Mouse (Mus musculus): Measurements from ENCODE around the gene Adap2. TPM values are rescaled to one million over a fixed set of nuclear protein-coding genes. Genes with fewer than 3 reads are reported as not detected.

Adap2 gene
- 2.5 and 2.7 TPM in 2 replicates for polyA plus RNA-seq (2015; fragmentation: Nextera tagmentation; extraction: Ambion mirVana)

GRCm38 (mm10) chr11:80153857-80154495 lies at the start of gene Adap2:
Adap2 (plus strand) TSS chr11:80154105.
- ATAC-seq, result peak; percentile 67

DNA sequence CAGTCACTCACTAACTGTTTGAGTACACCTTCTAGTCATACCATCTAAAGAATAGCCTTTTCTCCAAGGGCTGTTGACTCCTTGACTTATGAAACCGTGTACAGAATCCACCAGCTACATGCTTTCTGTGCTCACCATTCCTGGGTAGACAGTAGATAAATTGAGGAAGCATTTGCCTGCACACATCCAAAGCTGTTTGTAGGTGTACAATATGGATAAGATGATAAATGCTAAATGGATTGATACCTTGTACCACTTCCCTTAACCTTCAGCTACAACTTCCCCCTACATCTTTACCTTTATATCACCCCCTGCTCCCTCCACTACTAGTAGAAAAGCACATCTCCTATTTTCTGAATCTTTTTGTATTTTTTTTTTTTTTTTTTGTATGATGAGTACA lies 49.5 kb upstream of the Adap2 start:
- ATAC-seq, result no peak
- WGBS, result 90% methylated on average over 1 of the region's 1 CpGs
- H3K9ac ChIP-seq (replicated peaks), result no peak overlapping the region
- no peak overlapping the region for H3K4me2 ChIP-seq (replicated peaks)
- no peaks in the 10 kb centered on the region for H3K27me3 ChIP-seq
- H3K4me1 ChIP-seq (replicated peaks), result no peaks in the 10 kb centered on the region
- H3K4me3 ChIP-seq (replicated peaks), result no peak overlapping the region
- H3K27ac ChIP-seq, result no peak overlapping the region
- H3K36me3 ChIP-seq, result peaks cover 46% of the 10 kb centered on the region
- no peaks in the 10 kb centered on the region for H3K9me3 ChIP-seq

More at GRCm38 (mm10) chr11:80153857-80154495, at the start of gene Adap2:
- H3K4me1 ChIP-seq (replicated peaks), result peaks cover 7% of the 10 kb centered on the region
- H3K4me2 ChIP-seq (replicated peaks), result peak within 1 kb of the TSS; percentile 73
- H3K9me3 ChIP-seq, result no peaks in the 10 kb centered on the region
- H3K9ac ChIP-seq (replicated peaks), result peak within 1 kb of the TSS; percentile 66
- peak within 1 kb of the TSS; percentile 49 for H3K4me3 ChIP-seq (replicated peaks)
- no peak within 1 kb of the TSS for H3K27ac ChIP-seq
- WGBS, result 3% methylated on average over 47 of the region's 47 CpGs
- no peaks in the 10 kb centered on the region for H3K36me3 ChIP-seq
- H3K27me3 ChIP-seq, result peaks cover 47% of the 10 kb centered on the region

DNA sequence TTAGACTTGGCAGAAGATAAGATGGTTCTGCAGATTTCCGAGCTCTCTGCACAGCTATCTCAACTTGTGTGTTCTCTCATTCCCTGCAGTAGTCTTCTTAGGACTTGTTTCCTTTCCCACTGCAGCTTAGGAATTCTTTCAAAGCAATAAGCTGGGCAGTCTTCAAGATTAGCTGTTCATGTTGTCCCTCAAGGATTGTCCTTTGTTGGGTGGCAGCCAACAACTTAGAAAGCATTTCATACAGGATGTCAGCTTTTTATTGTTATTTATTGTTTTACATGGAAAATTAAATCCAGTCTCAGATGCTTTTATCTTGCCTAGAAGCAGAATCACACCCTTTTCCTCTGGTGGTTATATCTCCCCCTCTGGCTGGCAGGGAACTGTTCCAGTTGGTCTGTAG lies 37.5 kb upstream of the Adap2 start:
- no peak overlapping the region for H3K4me2 ChIP-seq (replicated peaks)
- H3K4me3 ChIP-seq (replicated peaks), result no peak overlapping the region
- ATAC-seq, result no peak
- no peaks in the 10 kb centered on the region for H3K27me3 ChIP-seq
- no peaks in the 10 kb centered on the region for H3K4me1 ChIP-seq (replicated peaks)
- no peaks in the 10 kb centered on the region for H3K9me3 ChIP-seq
- H3K36me3 ChIP-seq, result peaks cover 66% of the 10 kb centered on the region
- H3K27ac ChIP-seq, result no peak overlapping the region
- 94% methylated on average over 1 of the region's 1 CpGs for WGBS
- H3K9ac ChIP-seq (replicated peaks), result no peak overlapping the region

DNA sequence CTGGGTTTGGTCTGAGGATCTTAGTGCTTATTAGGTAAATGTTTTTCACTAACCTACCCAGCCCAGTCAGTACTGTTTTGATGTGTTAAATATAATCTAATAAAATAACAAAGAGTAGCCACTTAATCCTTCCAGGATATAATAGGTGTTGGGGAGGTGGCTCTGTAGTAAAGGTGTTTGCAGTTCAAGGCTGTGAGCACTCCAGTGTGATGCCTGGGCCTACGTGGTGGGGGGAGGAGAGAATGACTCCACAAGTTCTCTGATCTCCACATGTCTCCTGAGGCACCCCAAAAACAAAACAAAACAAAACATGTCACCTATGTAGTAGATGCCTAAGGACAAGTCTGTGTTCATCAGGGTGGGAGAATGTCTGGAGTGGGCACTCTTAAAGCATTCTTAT lies 21.9 kb upstream of the Adap2 start:
- 75% methylated on average over 1 of the region's 1 CpGs for WGBS

GRCm38 (mm10) chr11:80134744-80135143 lies 19.2 kb upstream of the Adap2 start:
- no peak overlapping the region for H3K4me3 ChIP-seq (replicated peaks)
- no peak overlapping the region for H3K9ac ChIP-seq (replicated peaks)
- WGBS, result 79% methylated on average over 4 of the region's 4 CpGs
- H3K27me3 ChIP-seq, result no peaks in the 10 kb centered on the region
- H3K36me3 ChIP-seq, result peaks cover 51% of the 10 kb centered on the region
- H3K27ac ChIP-seq, result no peak overlapping the region
- no peaks in the 10 kb centered on the region for H3K9me3 ChIP-seq
- no peak for ATAC-seq
- no peak overlapping the region for H3K4me2 ChIP-seq (replicated peaks)
- no peaks in the 10 kb centered on the region; the same call in 1 of the 2 replicates for H3K4me1 ChIP-seq (replicated peaks)

More for the DNA sequence above, 21.9 kb upstream of the Adap2 start:
- Histone ChIP-seq H3K4me2 (replicated peaks) (no peak overlapping the region), H3K27me3 (no peaks in the 10 kb centered on the region), H3K4me3 (replicated peaks) (no peak overlapping the region), H3K9ac (replicated peaks) (no peak overlapping the region), H3K4me1 (replicated peaks) (no peaks in the 10 kb centered on the region), H3K9me3 (no peaks in the 10 kb centered on the region), H3K27ac (no peak overlapping the region), H3K36me3 (peaks cover 48% of the 10 kb centered on the region)
- no peak for ATAC-seq

GRCm38 (mm10) chr11:80135954-80136683 lies 17.8 kb upstream of the Adap2 start:
- no peak overlapping the region for H3K4me2 ChIP-seq (replicated peaks)
- ATAC-seq, result no peak
- WGBS, result 88% methylated on average over 11 of the region's 11 CpGs
- no peak overlapping the region for H3K4me3 ChIP-seq (replicated peaks)
- H3K27ac ChIP-seq, result no peak overlapping the region
- H3K27me3 ChIP-seq, result no peaks in the 10 kb centered on the region
- no peaks in the 10 kb centered on the region for H3K9me3 ChIP-seq
- no peak overlapping the region for H3K9ac ChIP-seq (replicated peaks)
- H3K36me3 ChIP-seq, result peaks cover 52% of the 10 kb centered on the region
- peaks cover 5% of the 10 kb centered on the region for H3K4me1 ChIP-seq (replicated peaks)

- H3K27ac ChIP-seq, result no peak overlapping the region
- H3K9ac ChIP-seq (replicated peaks), result no peak overlapping the region
- no peaks in the 10 kb centered on the region for H3K27me3 ChIP-seq
- no peak overlapping the region for H3K4me3 ChIP-seq (replicated peaks)
- no peaks in the 10 kb centered on the region for H3K9me3 ChIP-seq
- peaks cover 9% of the 10 kb centered on the region for H3K4me1 ChIP-seq (replicated peaks)
- H3K4me2 ChIP-seq (replicated peaks), result no peak overlapping the region
- ATAC-seq, result no peak
- WGBS, result 94% methylated on average over 13 of the region's 13 CpGs
- peaks cover 49% of the 10 kb centered on the region for H3K36me3 ChIP-seq
These were observed 17.1 kb upstream of the Adap2 start for GRCm38 (mm10) chr11:80136786-80137185.

- Histone ChIP-seq H3K4me2 (replicated peaks) (no peak overlapping the region), H3K27ac (no peak overlapping the region), H3K36me3 (peaks cover 41% of the 10 kb centered on the region), H3K9ac (replicated peaks) (no peak overlapping the region), H3K4me3 (replicated peaks) (no peak overlapping the region), H3K4me1 (replicated peaks) (peaks cover 14% of the 10 kb centered on the region), H3K27me3 (no peaks in the 10 kb centered on the region), H3K9me3 (no peaks in the 10 kb centered on the region)
- ATAC-seq, result no peak
- 90% methylated on average over 5 of the region's 5 CpGs for WGBS
These were observed 16.1 kb upstream of the Adap2 start for GRCm38 (mm10) chr11:80137773-80138172.

GRCm38 (mm10) chr11:80141825-80142521 lies 11.9 kb upstream of the Adap2 start, which contains the start of gene Tefm:
Tefm (minus strand) TSS chr11:80142175.
- ATAC-seq, result peak; percentile 95
- peak within 1 kb of the TSS; percentile 88 for H3K9ac ChIP-seq (replicated peaks)
- H3K4me3 ChIP-seq (replicated peaks), result peak within 1 kb of the TSS; percentile 85
- no peaks in the 10 kb centered on the region for H3K9me3 ChIP-seq
- whole genome bisulfite sequencing, result under 1% methylated on average over 40 of the region's 40 CpGs
- peaks cover 20% of the 10 kb centered on the region for H3K36me3 ChIP-seq
- H3K4me2 ChIP-seq (replicated peaks), result peak within 1 kb of the TSS; percentile 73
- no peaks in the 10 kb centered on the region for H3K27me3 ChIP-seq
- H3K4me1 ChIP-seq (replicated peaks), result peaks cover 17% of the 10 kb centered on the region
- peak within 1 kb of the TSS; percentile 89 for H3K27ac ChIP-seq

- Histone ChIP-seq H3K4me2 (replicated peaks) (peak overlapping the region; percentile 73), H3K27me3 (no peaks in the 10 kb centered on the region), H3K4me3 (replicated peaks) (peak overlapping the region; percentile 85), H3K9ac (replicated peaks) (peak overlapping the region; percentile 88; the same call in 1 of the 2 replicates), H3K9me3 (no peaks in the 10 kb centered on the region), H3K4me1 (replicated peaks) (peaks cover 17% of the 10 kb centered on the region), H3K36me3 (peaks cover 12% of the 10 kb centered on the region), H3K27ac (no peak overlapping the region)
- ATAC-seq, result no peak
- 39% methylated on average over 8 of the region's 8 CpGs for WGBS
These were observed 11.0 kb upstream of the Adap2 start for GRCm38 (mm10) chr11:80142872-80143271.

GRCm38 (mm10) chr11:80145787-80146275 lies 8.1 kb upstream of the Adap2 start:
- 78% methylated on average over 10 of the region's 10 CpGs for WGBS
- Histone ChIP-seq H3K27me3 (no peaks in the 10 kb centered on the region), H3K4me1 (replicated peaks) (peaks cover 14% of the 10 kb centered on the region), H3K27ac (no peak overlapping the region), H3K4me2 (replicated peaks) (no peak overlapping the region), H3K9ac (replicated peaks) (no peak overlapping the region), H3K36me3 (no peaks in the 10 kb centered on the region), H3K9me3 (no peaks in the 10 kb centered on the region), H3K4me3 (replicated peaks) (no peak overlapping the region)
- no peak for ATAC-seq

DNA sequence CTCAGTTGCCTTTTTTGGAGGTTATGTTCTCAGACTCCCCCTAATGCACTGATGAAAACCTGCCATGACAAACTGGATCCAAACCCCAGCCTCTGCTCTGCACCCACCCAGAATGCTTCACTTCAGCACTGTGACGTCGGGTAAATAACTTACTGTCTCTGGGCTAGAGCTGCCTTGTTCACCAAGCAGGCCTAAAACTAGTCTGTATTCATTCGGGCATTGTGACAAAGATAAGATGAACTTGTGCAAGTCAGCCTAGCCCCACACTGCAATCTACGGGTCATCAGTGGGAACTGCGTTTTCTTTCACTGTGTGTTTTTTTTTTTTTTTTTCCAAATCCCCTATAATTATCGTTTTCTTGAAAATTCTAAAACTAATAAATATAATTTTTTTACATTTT lies 6.2 kb upstream of the Adap2 start:
- Histone ChIP-seq H3K36me3 (no peaks in the 10 kb centered on the region), H3K4me2 (replicated peaks) (no peak overlapping the region), H3K9ac (replicated peaks) (no peak overlapping the region), H3K27me3 (peaks cover 11% of the 10 kb centered on the region), H3K27ac (no peak overlapping the region), H3K4me1 (replicated peaks) (peaks cover 3% of the 10 kb centered on the region), H3K4me3 (replicated peaks) (no peak overlapping the region), H3K9me3 (no peaks in the 10 kb centered on the region)
- 81% methylated on average over 6 of the region's 6 CpGs for WGBS
- ATAC-seq, result no peak
